Mouse (Mus musculus) stomach, embryonic 16.5 days (tissue): Measurements from ENCODE around the gene 1700021F05Rik. TPM values are rescaled to one million over a fixed set of nuclear protein-coding genes. Genes with fewer than 3 reads are reported as not detected.

ENCODE experiments used
- ATAC-seq: fragments of 200-750 bp; cut with Nextera tagmentation; 2 replicates; pipeline ENCODE4 v1.8.0; 2017; ENCODE audit warnings: moderate number of reproducible peaks, moderate TSS enrichment; ENCODE audit not compliant: insufficient read depth, low FRiP score
- H3K27ac ChIP-seq: fragments of 300-500 bp; sonication (generic); 2 replicates; pipeline ENCODE4 v1.5.1; 2014; ENCODE audit warnings: low read length
- H3K27me3 ChIP-seq: fragments of 300-500 bp; sonication (generic); 2 replicates; pipeline ENCODE4 v1.6.1; 2014; ENCODE audit warnings: low read length, control low read depth, mixed read lengths; ENCODE audit not compliant: control insufficient read depth, insufficient read depth
- H3K36me3 ChIP-seq: fragments of 300-500 bp; sonication (generic); 2 replicates; pipeline ENCODE4 v1.6.1; 2014; ENCODE audit warnings: low read length; ENCODE audit not compliant: control insufficient read depth, insufficient read depth
- H3K4me1 ChIP-seq: fragments of 300-500 bp; sonication (generic); 2 replicates; pipeline ENCODE4 v1.6.1; 2014; ENCODE audit warnings: low read length, control low read depth, mixed read lengths; ENCODE audit not compliant: control insufficient read depth, insufficient read depth
- H3K4me2 ChIP-seq: fragments of 300-500 bp; sonication (generic); 2 replicates; pipeline ENCODE4 v1.6.1; 2014; ENCODE audit warnings: low read depth, low read length, mixed read lengths
- H3K4me3 ChIP-seq: fragments of 300-500 bp; sonication (generic); replicated peaks from 2 replicates; pipeline ENCODE4 v1.5.1; 2014; ENCODE audit warnings: mild to moderate bottlenecking, low read length
- H3K9ac ChIP-seq: fragments of 300-500 bp; sonication (generic); 2 replicates; pipeline ENCODE4 v1.6.1; 2014; ENCODE audit warnings: low read length
- H3K9me3 ChIP-seq: fragments of 300-500 bp; sonication (generic); replicated peaks from 2 replicates; pipeline ENCODE4 v1.6.1; 2016; ENCODE audit warnings: low read length, control low read depth; ENCODE audit not compliant: control insufficient read depth
- WGBS: fragments of 180-500 bp; shearing (Covaris S2); extraction: QIAGEN DNeasy Blood & Tissue Kit; methylation state at CpG from one replicate; pipeline ENCODE4 v1.1.7; 2014; 5-methylcytosine and 5-hydroxymethylcytosine counted together
- polyA plus RNA-seq: library from polyadenylated mRNA; unstranded; fragments of >200 nt; fragmentation: Nextera tagmentation; extraction: Ambion mirVana; gene quantifications from 2 replicates; pipeline ENCODE4 v1.2.1, GENCODE M21; 2015

1700021F05Rik gene
- polyA plus RNA-seq, 1 experiment from 2014 or later = 60.6 TPM

GRCm38 (mm10) chr10:43490846-43491245 lies 49.9 kb downstream of the 1700021F05Rik start:
- no peaks in the 10 kb centered on the region for H3K4me1 ChIP-seq
- no peaks in the 10 kb centered on the region for H3K27me3 ChIP-seq
- H3K9ac ChIP-seq = no peak overlapping the region
- H3K27ac ChIP-seq = no peak overlapping the region
- no peaks in the 10 kb centered on the region for H3K36me3 ChIP-seq
- H3K9me3 ChIP-seq = no peaks in the 10 kb centered on the region
- H3K4me3 ChIP-seq = no peak overlapping the region
- whole genome bisulfite sequencing = 78% methylated on average over 5 of the region's 5 CpGs
- H3K4me2 ChIP-seq = no peak overlapping the region
- no peak for ATAC-seq

GRCm38 (mm10) chr10:43490034-43490433 lies 50.8 kb downstream of the 1700021F05Rik start:
- Histone ChIP-seq H3K27ac (no peak overlapping the region), H3K4me2 (no peak overlapping the region), H3K9me3 (no peaks in the 10 kb centered on the region), H3K4me3 (no peak overlapping the region), H3K27me3 (no peaks in the 10 kb centered on the region), H3K36me3 (no peaks in the 10 kb centered on the region), H3K9ac (no peak overlapping the region), H3K4me1 (no peaks in the 10 kb centered on the region)
- ATAC-seq = no peak
- 61% methylated on average over 8 of the region's 8 CpGs for WGBS

- H3K4me1 ChIP-seq = no peaks in the 10 kb centered on the region
- 38% methylated on average over 6 of the region's 6 CpGs for WGBS
- no peak overlapping the region for H3K27ac ChIP-seq
- no peaks in the 10 kb centered on the region for H3K9me3 ChIP-seq
- no peaks in the 10 kb centered on the region for H3K36me3 ChIP-seq
- no peak for ATAC-seq
- H3K27me3 ChIP-seq = no peaks in the 10 kb centered on the region
- no peak overlapping the region for H3K4me2 ChIP-seq
- H3K4me3 ChIP-seq = no peak overlapping the region
- no peak overlapping the region for H3K9ac ChIP-seq
These were observed 51.2 kb downstream of the 1700021F05Rik start for GRCm38 (mm10) chr10:43489550-43489949.

DNA sequence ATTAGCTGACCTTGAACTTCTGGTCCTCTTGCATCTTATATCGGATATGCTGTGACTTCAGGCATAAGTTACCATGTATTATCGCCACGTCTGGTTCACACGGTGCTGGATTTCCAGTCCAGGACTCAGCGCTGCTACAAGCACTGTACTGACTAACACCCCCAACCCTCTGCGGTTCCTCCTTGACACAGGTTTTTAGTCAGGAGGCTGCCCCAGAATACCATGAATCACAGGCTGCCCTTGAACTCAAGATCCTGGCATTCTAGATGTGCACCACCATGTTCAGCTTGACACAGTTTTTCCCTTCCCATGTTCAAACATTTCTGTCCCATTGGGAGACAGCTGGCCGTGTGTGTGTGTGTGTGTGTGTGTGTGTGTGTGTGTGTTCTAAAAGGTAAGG lies 51.7 kb downstream of the 1700021F05Rik start:
- Histone ChIP-seq H3K9ac (no peak overlapping the region), H3K27ac (no peak overlapping the region), H3K4me1 (no peaks in the 10 kb centered on the region), H3K36me3 (no peaks in the 10 kb centered on the region), H3K4me2 (no peak overlapping the region), H3K9me3 (no peaks in the 10 kb centered on the region), H3K27me3 (no peaks in the 10 kb centered on the region), H3K4me3 (no peak overlapping the region)
- no peak for ATAC-seq
- WGBS = 78% methylated on average over 7 of the region's 7 CpGs

DNA sequence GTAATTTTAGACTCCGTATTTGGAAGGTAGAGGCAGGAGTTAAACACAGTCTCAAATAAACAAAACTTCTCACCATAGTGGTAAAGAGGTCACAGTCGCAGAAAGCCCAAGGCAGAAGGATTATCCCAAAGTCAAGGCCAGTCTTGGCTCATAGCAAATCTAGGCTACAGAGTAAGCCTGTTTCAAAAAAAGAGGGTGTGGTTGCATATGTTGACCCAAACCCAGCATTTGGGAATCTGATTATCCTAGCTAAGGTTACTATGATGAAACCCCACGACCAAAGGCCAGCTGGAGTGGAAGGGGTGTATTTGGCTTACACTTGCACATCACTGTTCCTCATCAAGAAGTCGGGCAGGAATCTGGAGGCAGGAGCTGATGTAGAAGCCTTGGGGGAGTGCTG lies 52.5 kb downstream of the 1700021F05Rik start:
- no peak overlapping the region for H3K4me2 ChIP-seq
- H3K9ac ChIP-seq = no peak overlapping the region
- H3K4me1 ChIP-seq = peaks cover 6% of the 10 kb centered on the region
- H3K27ac ChIP-seq = no peak overlapping the region
- WGBS = 64% methylated on average over 4 of the region's 4 CpGs
- no peak for ATAC-seq
- no peak overlapping the region for H3K4me3 ChIP-seq
- no peaks in the 10 kb centered on the region for H3K9me3 ChIP-seq
- H3K36me3 ChIP-seq = no peaks in the 10 kb centered on the region
- no peaks in the 10 kb centered on the region for H3K27me3 ChIP-seq

GRCm38 (mm10) chr10:43487441-43488010 lies 53.3 kb downstream of the 1700021F05Rik start:
- Histone ChIP-seq H3K27ac (no peak overlapping the region), H3K27me3 (no peaks in the 10 kb centered on the region), H3K4me2 (no peak overlapping the region), H3K4me1 (peaks cover 13% of the 10 kb centered on the region), H3K9ac (no peak overlapping the region), H3K9me3 (no peaks in the 10 kb centered on the region), H3K4me3 (no peak overlapping the region), H3K36me3 (no peaks in the 10 kb centered on the region)
- ATAC-seq = no peak
- 78% methylated on average over 3 of the region's 3 CpGs for WGBS

- no peak overlapping the region for H3K4me2 ChIP-seq
- H3K4me3 ChIP-seq = no peak overlapping the region
- no peaks in the 10 kb centered on the region for H3K36me3 ChIP-seq
- no peak for ATAC-seq
- H3K27me3 ChIP-seq = no peaks in the 10 kb centered on the region
- no peak overlapping the region for H3K27ac ChIP-seq
- H3K4me1 ChIP-seq = peaks cover 14% of the 10 kb centered on the region
- H3K9ac ChIP-seq = no peak overlapping the region
- H3K9me3 ChIP-seq = no peaks in the 10 kb centered on the region
- WGBS = 76% methylated on average over 6 of the region's 6 CpGs
These were observed 55.0 kb downstream of the 1700021F05Rik start for GRCm38 (mm10) chr10:43485751-43486268.

DNA sequence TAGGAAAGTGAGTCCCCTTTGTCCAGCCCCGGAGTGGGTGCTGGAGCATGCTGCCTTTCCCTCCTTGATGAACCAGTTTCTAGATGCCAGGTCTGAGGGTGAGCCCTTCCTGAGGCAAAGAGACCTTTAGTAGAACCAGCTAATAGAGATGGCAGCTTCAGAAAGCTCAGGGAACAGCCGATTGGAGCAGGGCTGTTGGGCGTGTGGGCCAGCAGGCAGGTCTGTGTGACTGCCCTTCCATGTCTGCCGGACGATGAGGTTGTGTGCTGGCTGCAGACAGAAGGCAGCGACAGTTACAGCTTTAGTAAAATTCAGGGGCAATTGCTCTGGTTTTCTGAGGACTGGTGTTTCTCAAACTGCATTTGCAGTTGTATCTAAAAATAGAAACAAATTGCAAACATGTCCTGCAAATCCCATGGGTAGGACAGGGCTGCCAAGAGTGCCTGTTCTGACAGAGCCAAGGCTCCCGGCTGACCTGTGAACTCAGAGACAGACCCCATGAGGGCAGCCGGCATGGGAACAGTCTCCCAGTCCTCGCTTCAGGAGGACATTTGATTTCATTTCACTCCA lies 57.3 kb downstream of the 1700021F05Rik start:
- Histone ChIP-seq H3K9ac (peak overlapping the region; percentile 56), H3K4me3 (no peak overlapping the region), H3K27ac (peak overlapping the region; percentile 79), H3K4me2 (0 out of 2 replicates have a peak overlapping the region, but pooled peaks have one; percentile 20), H3K27me3 (no peaks in the 10 kb centered on the region), H3K9me3 (no peaks in the 10 kb centered on the region), H3K4me1 (peaks cover 21% of the 10 kb centered on the region), H3K36me3 (no peaks in the 10 kb centered on the region)
- ATAC-seq = no peak
- WGBS = 32% methylated on average over 9 of the region's 9 CpGs

DNA sequence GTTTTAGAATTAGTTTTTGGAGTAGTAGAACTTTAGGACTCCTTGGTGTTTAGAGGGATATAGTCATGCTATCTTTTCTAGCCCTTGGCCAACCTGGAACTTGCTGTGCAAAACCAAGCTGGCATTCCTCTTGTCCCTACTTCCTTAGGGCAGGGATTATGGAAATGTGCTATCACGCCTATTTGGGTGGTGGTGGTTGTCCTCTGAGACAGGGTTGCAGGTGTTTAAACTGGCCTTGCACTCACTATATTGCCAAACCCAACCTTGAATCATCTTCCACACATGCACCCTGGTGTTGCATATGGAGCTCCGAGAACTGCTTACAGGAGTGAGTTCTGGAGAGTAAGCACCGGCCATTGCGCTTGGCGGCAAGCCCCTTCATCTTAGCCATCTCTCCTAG lies 58.8 kb downstream of the 1700021F05Rik start:
- Histone ChIP-seq H3K9ac (no peak overlapping the region), H3K36me3 (no peaks in the 10 kb centered on the region), H3K4me2 (no peak overlapping the region), H3K9me3 (no peaks in the 10 kb centered on the region), H3K4me1 (peaks cover 21% of the 10 kb centered on the region), H3K4me3 (no peak overlapping the region), H3K27ac (no peak overlapping the region), H3K27me3 (no peaks in the 10 kb centered on the region)
- no peak for ATAC-seq
- 86% methylated on average over 5 of the region's 5 CpGs for WGBS
